Mouse (Mus musculus) adipocyte (in vitro differentiated cells): ENCODE measurements around the gene Mok.
"Not testable (repeated sequence)": the region's sequence is repeated elsewhere in the genome, so short reads cannot be mapped to it uniquely, and the experiment has no call there.

Source experiments
- DNase-seq: peaks from one replicate; pipeline ENCODE4 v3.0.0-alpha.2; 2016; ENCODE audit warnings: low spot score

Mok gene

DNA sequence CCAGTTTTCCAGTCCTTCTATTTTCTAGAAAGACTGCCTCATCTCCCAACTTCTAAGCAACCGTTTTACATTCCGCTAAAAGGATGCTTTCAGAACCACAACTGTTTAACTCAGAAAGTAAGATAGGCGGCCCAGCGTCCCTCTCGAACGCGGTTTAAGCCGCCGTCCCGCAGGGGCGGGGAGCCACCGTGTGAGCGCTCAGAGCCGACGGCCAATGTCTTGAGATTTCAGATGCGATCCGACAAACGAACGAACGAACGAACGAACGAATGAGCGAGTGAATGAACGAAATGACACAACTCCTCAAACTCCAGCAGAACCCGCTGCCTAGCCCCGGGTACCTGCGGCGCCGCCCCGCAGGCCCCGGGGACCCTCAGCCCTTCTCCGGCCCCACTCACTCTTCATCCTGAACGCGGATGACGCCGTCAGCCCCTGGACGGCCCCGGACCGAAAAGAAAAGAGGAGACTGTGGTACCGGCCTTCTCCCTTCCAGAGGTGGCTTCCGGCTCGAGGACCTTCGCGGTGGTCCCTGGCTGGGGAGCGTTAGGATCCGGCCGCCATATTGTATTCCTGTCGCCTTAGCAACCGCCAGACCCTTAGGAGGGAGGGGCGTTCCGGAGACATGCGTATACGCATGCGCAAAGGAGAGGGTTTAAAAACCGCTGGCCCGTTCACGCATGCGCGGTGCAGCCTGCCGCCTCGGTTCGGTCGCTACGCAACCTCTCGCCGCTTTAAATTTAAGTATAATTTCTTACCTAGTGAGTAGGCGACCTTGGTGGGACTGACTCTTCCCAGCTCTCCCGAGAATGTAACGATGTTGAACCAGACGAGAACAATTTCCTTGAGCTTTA, at the start of gene Mok:
Gene Mok (minus strand): TSS at position 592 of the 851 bp plus-strand sequence.
- DNase-seq, result peak; percentile 94

GRCm38 (mm10) chr12:110889036-110890020, 48.6 kb upstream of the Mok start, which contains the start of the genes Cinp and Tecpr2:
TSS of gene Cinp (minus strand) at chr12:110889145.
TSS of gene Tecpr2 (plus strand) at chr12:110889264.
- DNase-seq, result peak; percentile 95

- DNase-seq, result no peak
Observed at GRCm38 (mm10) chr12:110888606-110889005, 47.9 kb upstream of the Mok start.

DNA sequence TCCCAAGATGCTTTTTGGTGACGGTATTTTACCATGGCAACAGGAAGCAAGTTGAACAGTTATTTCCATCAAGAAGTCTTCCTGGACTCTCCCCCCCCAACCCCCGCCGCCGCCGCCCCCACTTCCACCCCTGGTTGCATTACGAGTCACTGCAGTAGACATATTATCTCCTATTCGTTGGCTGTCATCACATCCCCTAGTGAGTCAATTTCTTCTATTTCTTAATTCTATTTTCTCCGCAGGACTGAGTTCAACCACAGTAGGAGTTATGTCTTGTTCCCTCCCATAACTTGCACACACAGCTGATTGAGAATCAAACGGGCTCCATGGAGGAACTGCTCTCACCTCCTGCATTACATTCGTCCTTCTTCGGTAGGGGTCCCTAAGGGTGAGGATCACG, 47.4 kb upstream of the Mok start:
- no peak for DNase-seq

GRCm38 (mm10) chr12:110885251-110885650, 44.5 kb upstream of the Mok start:
- DNase-seq, result no peak

GRCm38 (mm10) chr12:110882291-110882690, 41.6 kb upstream of the Mok start:
- no peak for DNase-seq

DNA sequence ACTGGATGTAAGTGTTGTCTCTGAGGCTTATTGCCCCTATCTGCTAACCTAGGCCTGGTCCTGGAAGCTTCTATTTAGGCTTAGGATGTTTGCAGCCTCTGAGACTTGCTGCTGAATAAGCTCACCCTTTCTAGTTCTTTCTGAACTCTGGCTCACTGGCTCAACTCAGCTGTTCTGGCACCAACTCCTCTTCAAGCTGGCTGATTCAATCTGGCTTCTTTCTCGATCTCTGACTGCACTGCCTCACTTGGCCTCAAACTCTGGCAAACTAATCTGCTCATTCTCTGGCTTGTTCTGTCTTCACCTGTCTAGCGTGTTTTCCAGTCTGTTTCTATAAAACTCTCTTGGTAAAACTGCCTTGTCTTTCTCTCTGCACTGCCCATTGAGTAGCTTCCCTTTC, 34.6 kb upstream of the Mok start:
- DNase-seq, result peak; percentile 74

DNA sequence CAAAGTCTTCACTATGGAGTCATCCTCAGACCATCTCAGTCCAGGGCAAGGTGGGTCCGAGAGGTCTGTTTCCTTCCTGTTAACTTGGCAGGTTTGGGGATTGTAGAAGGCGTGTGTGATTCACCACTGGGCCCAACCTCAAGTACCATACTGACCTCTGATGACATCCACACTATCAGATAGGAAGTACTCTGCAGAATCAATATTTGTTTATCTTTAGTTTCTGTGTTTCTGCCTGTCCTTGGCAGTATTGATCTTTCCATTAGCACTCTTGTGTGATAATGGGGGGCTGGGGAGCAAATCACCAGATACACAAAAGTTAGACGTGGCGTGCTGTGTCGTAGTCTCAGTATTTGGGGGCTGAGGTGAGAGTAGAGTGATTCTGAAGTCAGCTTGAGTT, 30.5 kb upstream of the Mok start:
- DNase-seq, result no peak

GRCm38 (mm10) chr12:110870107-110870506, 29.4 kb upstream of the Mok start:
- DNase-seq, result no peak

- DNase-seq, result no peak
Observed at GRCm38 (mm10) chr12:110865989-110866388, 25.2 kb upstream of the Mok start.

GRCm38 (mm10) chr12:110865571-110865970, 24.8 kb upstream of the Mok start:
- no peak for DNase-seq

GRCm38 (mm10) chr12:110864008-110864407, 23.3 kb upstream of the Mok start:
- DNase-seq, result no peak

- DNase-seq, result no peak
Observed at GRCm38 (mm10) chr12:110861256-110861655, 20.5 kb upstream of the Mok start.

GRCm38 (mm10) chr12:110860293-110860692, 19.6 kb upstream of the Mok start:
- no peak for DNase-seq

DNA sequence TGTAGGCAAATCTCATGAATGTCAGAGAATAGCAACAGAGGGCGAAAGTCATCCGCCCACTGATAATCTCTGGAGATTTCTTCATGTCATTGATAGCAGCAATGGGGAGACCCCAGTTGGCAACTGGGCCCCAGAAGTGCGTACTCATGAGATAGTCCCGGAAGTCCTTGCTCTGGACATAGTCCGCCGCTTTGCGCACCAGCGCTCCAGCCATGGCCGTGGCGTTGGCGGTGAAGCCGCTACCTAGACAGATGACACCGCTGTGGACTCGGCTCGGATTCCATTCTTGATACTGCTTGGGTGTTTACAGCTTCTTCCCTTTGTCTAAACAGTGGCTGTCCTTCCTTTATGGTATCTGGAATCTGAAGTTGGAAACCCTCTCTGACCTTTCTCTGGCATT, 17.9 kb upstream of the Mok start:
- DNase-seq, result not testable (repeated sequence)

DNA sequence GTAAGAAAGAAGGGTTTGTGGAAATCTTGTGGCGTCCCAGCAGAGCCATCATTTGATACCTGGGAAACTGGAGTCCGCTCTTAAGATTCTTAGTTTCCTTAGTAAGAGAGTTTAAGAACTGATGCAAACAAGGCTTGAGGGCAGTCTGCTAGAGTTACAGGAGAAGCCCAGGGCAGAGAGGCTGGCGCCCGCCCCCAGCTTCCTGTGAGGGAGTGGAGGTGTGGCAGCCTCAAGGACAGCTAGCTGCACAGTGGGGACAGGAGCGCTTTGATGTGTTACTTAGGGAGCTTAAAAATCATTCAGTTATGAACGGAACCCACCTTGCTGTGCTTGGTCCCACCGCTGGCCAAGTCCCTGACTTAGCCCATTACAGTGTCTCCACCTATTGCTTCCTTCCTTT, 16.5 kb upstream of the Mok start:
- no peak for DNase-seq

DNA sequence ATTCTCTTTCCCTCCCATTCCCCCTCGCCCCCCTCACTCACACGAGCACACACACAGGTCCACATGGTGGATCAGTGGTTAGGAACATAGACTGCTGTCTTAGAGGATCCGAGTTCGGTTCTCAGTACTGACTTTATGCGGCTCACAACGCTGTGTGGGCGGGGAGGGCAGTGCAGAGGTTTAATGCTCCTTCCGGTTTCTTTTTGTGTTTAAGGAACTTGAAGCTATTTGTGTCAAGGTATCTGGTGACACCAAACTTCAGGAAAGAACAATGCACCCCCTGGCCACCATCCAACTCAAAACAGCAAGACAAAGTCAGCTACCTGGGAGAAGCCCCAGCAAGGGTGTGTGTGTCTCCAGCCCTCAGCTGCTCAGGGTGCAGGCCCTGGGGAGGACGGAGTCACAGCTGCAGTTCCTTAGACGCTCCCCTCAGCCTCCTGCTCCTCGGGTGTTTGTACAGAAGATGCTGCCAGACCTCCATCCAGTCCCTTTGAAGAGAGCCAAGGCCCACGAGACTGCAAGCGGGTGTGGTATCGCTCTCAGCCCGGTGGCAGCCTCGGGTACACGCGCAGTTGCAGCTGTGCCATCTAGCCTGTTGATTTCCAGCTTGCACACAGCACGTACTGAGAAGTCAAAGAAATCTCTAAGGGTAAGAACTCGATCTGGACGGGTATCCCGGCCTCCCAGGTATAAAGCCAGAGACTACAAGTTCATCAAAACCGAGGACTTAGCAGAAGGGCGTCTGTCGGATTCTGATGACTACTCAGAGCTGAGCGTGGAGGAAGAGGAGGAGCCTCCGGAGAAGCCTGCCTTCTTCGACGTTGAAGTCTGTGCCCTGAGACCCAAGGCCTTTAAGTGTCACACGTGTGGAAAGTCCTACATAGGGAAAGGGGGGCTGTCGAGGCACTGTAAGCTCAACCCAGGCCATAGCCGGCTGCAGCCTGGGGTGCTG, 14.3 kb upstream of the Mok start:
- DNase-seq, result no peak

DNA sequence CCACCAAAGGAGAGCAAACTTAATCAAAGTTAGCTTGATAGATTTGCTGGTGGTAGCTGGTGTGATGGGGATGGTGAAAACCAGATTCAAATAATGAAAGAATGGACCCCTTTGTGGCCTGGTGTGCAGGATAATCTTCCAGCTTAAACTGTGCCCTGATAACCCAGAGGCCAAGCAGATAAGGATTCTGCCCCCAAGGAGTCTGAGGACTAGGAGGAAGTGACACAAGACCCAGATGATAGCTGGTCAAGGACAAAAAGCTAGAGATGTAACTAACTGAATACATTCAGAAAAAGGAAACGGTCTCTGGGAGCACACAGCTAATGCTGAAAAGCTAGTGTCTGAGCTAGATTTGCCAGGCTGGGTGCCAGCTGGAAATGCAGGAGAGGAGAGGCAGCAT, 11.2 kb upstream of the Mok start:
- DNase-seq, result no peak

- DNase-seq, result no peak
Observed at GRCm38 (mm10) chr12:110851414-110851813, 10.7 kb upstream of the Mok start.

DNA sequence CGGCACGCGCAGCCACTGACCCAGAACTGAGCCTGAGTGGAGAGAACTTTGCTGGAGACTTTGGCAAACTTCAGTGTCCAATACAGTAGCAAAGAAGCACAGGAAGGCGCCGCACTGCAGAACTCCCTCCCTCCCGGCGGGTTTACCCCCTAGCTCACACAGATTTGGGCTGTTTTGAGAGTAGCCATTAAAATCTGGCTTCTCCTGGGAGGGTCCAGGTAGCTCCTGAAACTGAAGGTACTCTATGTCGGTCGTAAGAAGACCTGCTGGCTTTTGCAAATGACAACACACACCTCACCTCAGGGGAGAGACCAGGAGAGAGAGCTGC, 10.2 kb upstream of the Mok start:
- no peak for DNase-seq

GRCm38 (mm10) chr12:110850010-110850928, 9.5 kb upstream of the Mok start, which contains the start of gene Zfp839:
TSS of gene Zfp839 (plus strand) at chr12:110850253.
- DNase-seq, result peak; percentile 81
